Mouse (Mus musculus) neural tube, embryonic 13.5 days (tissue): ENCODE measurements around the gene Ube4b. TPM values are rescaled to one million over a fixed set of nuclear protein-coding genes. Genes with fewer than 3 reads are reported as not detected.

Source experiments
- ATAC-seq: fragments of 200-750 bp; cut with Nextera tagmentation; 2 replicates; pipeline ENCODE4 v1.8.0; 2017; ENCODE audit warnings: low read depth, mild to moderate bottlenecking, moderate TSS enrichment, moderate library complexity
- H3K27ac ChIP-seq: fragments of 300-500 bp; sonication (generic); replicated peaks from 2 replicates; pipeline ENCODE4 v1.5.1; 2015; ENCODE audit warnings: moderate library complexity, mild to moderate bottlenecking, inconsistent platforms
- H3K27me3 ChIP-seq: fragments of 300-500 bp; sonication (generic); 2 replicates; pipeline ENCODE4 v1.6.1; 2015; ENCODE audit warnings: mild to moderate bottlenecking, inconsistent platforms
- H3K36me3 ChIP-seq: fragments of 300-500 bp; sonication (generic); 2 replicates; pipeline ENCODE4 v1.6.1; 2015; ENCODE audit warnings: mild to moderate bottlenecking, inconsistent platforms
- H3K4me1 ChIP-seq: fragments of 300-500 bp; sonication (generic); replicated peaks from 2 replicates; pipeline ENCODE4 v1.6.1; 2015; ENCODE audit warnings: inconsistent platforms
- H3K4me2 ChIP-seq: fragments of 300-500 bp; sonication (generic); 2 replicates; pipeline ENCODE4 v1.6.1; 2015; ENCODE audit warnings: inconsistent platforms, mild to moderate bottlenecking, moderate library complexity
- H3K4me3 ChIP-seq: fragments of 300-500 bp; sonication (generic); 2 replicates; pipeline ENCODE4 v1.5.1; 2015; ENCODE audit warnings: mild to moderate bottlenecking, inconsistent platforms
- H3K9ac ChIP-seq: fragments of 300-500 bp; sonication (generic); 2 replicates; pipeline ENCODE4 v1.6.1; 2015; ENCODE audit warnings: moderate library complexity, mild to moderate bottlenecking, inconsistent platforms
- H3K9me3 ChIP-seq: fragments of 300-500 bp; sonication (generic); 2 replicates; pipeline ENCODE4 v1.6.1; 2016; ENCODE audit warnings: inconsistent platforms
- WGBS: fragments of 180-500 bp; shearing (Covaris S2); methylation state at CpG from one replicate; pipeline ENCODE4 v1.1.7; 2015; 5-methylcytosine and 5-hydroxymethylcytosine counted together
- polyA plus RNA-seq: library from polyadenylated mRNA; unstranded; fragments of >200 nt; fragmentation: Nextera tagmentation; extraction: Ambion mirVana; gene quantifications from 2 replicates; pipeline ENCODE4 v1.2.1, GENCODE M21; 2015

Ube4b gene
- polyA plus RNA-seq, 1 experiment from 2014 or later = 58.2 TPM

DNA sequence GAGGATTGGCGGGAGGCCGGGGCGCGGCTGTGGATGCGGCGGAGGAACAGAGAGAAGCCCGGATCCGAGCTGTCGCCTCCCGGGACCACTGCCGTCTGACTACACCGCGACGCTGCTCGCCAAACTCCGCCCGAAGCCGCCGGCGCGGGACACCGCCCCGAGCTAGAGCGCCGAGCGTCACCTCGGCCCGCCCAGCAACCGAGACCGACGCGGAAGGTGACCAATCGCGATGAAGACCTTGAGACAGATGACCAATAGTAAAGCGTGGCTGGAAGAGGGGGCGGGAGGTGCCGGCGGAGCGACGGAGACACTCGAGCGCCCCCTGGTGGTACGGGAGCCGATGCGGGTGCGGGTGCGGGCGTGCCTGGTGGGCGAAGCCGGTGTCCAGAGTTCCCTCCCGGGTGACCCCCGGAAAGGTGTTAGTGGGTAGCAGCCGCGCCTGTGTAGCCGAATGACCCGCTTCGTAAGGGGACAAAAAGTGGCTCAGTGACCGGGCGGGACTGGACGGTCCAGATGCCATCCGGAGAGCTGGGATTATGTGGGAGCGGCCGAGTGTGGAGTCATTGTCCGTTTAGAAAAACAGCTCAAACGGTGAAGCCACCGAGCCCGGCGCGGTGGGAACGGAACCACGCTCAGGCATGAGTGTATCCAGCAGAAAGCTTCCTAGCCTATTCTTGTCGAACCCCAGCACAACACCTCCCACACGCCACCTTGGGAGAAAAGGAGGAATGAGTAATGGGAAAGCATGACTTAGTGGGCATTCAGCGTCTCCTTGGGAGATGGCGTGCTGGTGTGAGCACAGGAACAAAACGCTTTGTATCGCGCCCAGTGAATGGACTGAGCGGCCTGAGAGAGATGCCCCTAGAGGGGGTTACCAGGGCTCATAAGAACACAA lies 118.7 kb downstream of the Ube4b start, which contains the start of gene Kif1b:
Kif1b (minus strand) TSS at position 98 of the 895 bp plus-strand sequence.
- under 1% methylated on average over 75 of the region's 79 CpGs for WGBS
- H3K4me3 ChIP-seq = peak within 1 kb of the TSS; percentile 71
- H3K36me3 ChIP-seq = no peaks in the 10 kb centered on the region
- H3K9me3 ChIP-seq = no peaks in the 10 kb centered on the region
- H3K4me1 ChIP-seq = peaks cover 46% of the 10 kb centered on the region
- peak within 1 kb of the TSS; percentile 100 for H3K9ac ChIP-seq
- no peaks in the 10 kb centered on the region for H3K27me3 ChIP-seq
- ATAC-seq = peak; percentile 95
- peak within 1 kb of the TSS; percentile 99 for H3K27ac ChIP-seq
- H3K4me2 ChIP-seq = peak within 1 kb of the TSS; percentile 90

DNA sequence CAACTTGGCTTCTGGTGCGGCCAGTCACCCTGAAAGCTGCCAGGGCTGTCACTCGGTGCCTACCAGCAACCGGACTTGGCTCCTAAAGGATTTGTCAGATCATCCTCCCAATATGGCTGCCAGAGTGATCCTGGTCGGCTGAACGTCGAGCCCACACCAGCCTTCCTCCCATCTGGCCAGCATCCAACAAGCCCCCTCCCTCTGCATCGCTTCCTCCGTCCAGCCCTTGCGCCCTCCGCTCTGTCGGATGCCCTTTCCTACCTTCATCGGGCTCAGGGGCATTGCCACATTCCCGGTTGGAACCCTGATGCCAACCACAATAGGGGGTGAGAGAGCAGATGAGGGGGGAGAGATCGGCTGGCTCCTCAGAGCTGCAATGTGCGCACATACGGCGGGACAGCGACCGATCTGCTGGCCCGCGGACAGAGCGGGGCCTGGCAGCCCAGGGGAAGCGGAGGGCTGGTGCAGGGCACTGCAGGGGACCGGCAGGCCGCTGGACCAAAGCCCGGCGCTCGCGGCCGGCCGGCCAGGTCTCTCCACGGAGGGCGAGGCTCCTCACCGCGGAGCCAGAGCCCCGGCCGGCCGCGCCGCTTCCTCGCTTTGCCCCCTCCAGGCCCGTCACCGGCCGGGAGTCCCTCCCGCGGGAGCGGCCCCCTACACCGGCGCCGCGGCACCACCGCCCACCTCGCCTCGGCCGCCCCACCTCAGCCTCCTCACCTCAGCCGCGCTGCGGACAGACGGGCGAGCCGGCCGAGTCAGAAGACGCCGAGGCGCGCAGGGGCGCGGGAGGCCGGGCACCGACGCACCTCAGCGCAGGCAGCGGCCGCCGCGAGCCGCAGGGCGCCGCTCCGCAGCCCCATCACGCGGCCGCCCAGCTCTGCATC lies 119.6 kb downstream of the Ube4b start:
- ATAC-seq = peak; percentile 56
- Histone ChIP-seq H3K4me1 (peaks cover 53% of the 10 kb centered on the region), H3K9ac (peak overlapping the region; percentile 100), H3K4me3 (peak overlapping the region; percentile 71), H3K9me3 (no peaks in the 10 kb centered on the region), H3K36me3 (no peaks in the 10 kb centered on the region), H3K4me2 (peak overlapping the region; percentile 90), H3K27me3 (no peaks in the 10 kb centered on the region), H3K27ac (peak overlapping the region; percentile 99)
- under 1% methylated on average over 73 of the region's 83 CpGs for WGBS

GRCm38 (mm10) chr4:149305761-149306711 lies 120.5 kb downstream of the Ube4b start:
- ATAC-seq = no peak
- Histone ChIP-seq H3K27me3 (no peaks in the 10 kb centered on the region), H3K4me1 (peaks cover 62% of the 10 kb centered on the region), H3K36me3 (no peaks in the 10 kb centered on the region), H3K27ac (peak overlapping the region; percentile 99), H3K9me3 (no peaks in the 10 kb centered on the region), H3K4me3 (peak overlapping the region; percentile 71), H3K4me2 (peak overlapping the region; percentile 90), H3K9ac (peak overlapping the region; percentile 100)
- WGBS = 33% methylated on average over 14 of the region's 14 CpGs

- Histone ChIP-seq H3K4me3 (peak overlapping the region; percentile 9; the same call in 1 of the 2 replicates), H3K9ac (peak overlapping the region; percentile 43), H3K4me2 (peak overlapping the region; percentile 90), H3K36me3 (no peaks in the 10 kb centered on the region), H3K4me1 (peaks cover 64% of the 10 kb centered on the region), H3K27me3 (no peaks in the 10 kb centered on the region), H3K27ac (no peak overlapping the region), H3K9me3 (no peaks in the 10 kb centered on the region)
- 70% methylated on average over 1 of the region's 1 CpGs for WGBS
- ATAC-seq = no peak
Measured at GRCm38 (mm10) chr4:149304466-149304865, 122.1 kb downstream of the Ube4b start.

GRCm38 (mm10) chr4:149303502-149303901 lies 123.0 kb downstream of the Ube4b start:
- ATAC-seq = no peak
- 57% methylated on average over 5 of the region's 5 CpGs for WGBS
- Histone ChIP-seq H3K36me3 (no peaks in the 10 kb centered on the region), H3K4me3 (peak overlapping the region; percentile 9), H3K9me3 (no peaks in the 10 kb centered on the region), H3K4me1 (peaks cover 56% of the 10 kb centered on the region), H3K4me2 (peak overlapping the region; percentile 90), H3K27me3 (no peaks in the 10 kb centered on the region), H3K9ac (peak overlapping the region; percentile 41; the same call in 1 of the 2 replicates), H3K27ac (no peak overlapping the region)

- 76% methylated on average over 5 of the region's 5 CpGs for WGBS
- H3K4me1 ChIP-seq = peaks cover 53% of the 10 kb centered on the region
- no peaks in the 10 kb centered on the region for H3K9me3 ChIP-seq
- H3K27me3 ChIP-seq = no peaks in the 10 kb centered on the region
- H3K27ac ChIP-seq = no peak overlapping the region
- no peak overlapping the region for H3K4me3 ChIP-seq
- H3K4me2 ChIP-seq = peak overlapping the region; percentile 90
- no peak for ATAC-seq
- no peaks in the 10 kb centered on the region for H3K36me3 ChIP-seq
- H3K9ac ChIP-seq = no peak overlapping the region
Measured at GRCm38 (mm10) chr4:149302751-149303150, 123.8 kb downstream of the Ube4b start.

DNA sequence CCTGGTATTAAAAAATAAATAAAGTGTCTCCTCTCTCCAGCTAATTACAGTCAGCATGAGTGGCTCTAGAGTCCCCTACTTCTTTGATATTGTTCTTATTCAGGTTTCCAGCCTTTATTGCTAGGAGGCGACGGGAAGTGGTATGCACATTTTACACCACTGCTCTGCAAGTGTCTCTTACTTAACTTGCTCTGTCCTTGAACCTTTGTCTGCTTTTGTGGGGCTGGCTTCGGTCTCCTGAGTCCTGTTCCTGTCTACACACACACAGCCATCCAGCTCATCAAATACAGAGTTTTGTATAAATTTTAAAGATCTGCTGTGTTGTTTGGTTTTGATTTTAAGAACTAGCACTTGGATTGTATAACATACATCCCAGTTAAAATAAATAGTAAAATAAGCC lies 124.4 kb downstream of the Ube4b start:
- Histone ChIP-seq H3K4me3 (no peak overlapping the region), H3K9me3 (no peaks in the 10 kb centered on the region), H3K27ac (0 out of 2 replicates have a peak overlapping the region, but pooled peaks have one; percentile 10), H3K27me3 (no peaks in the 10 kb centered on the region), H3K36me3 (no peaks in the 10 kb centered on the region), H3K4me1 (peaks cover 57% of the 10 kb centered on the region), H3K4me2 (0 out of 2 replicates have a peak overlapping the region, but pooled peaks have one; percentile 11), H3K9ac (peak overlapping the region; percentile 26; the same call in 1 of the 2 replicates)
- no peak for ATAC-seq
- WGBS = 41% methylated on average over 3 of the region's 3 CpGs

- Histone ChIP-seq H3K4me3 (no peak overlapping the region), H3K4me2 (no peak overlapping the region), H3K9me3 (no peaks in the 10 kb centered on the region), H3K27ac (no peak overlapping the region), H3K9ac (no peak overlapping the region), H3K27me3 (no peaks in the 10 kb centered on the region), H3K36me3 (0 out of 2 replicates have a peak, but pooled peaks cover 6% of the 10 kb centered on the region), H3K4me1 (peaks cover 33% of the 10 kb centered on the region)
- 89% methylated on average over 2 of the region's 2 CpGs for WGBS
- ATAC-seq = no peak
Measured at GRCm38 (mm10) chr4:149296501-149296900, 130.0 kb downstream of the Ube4b start.

DNA sequence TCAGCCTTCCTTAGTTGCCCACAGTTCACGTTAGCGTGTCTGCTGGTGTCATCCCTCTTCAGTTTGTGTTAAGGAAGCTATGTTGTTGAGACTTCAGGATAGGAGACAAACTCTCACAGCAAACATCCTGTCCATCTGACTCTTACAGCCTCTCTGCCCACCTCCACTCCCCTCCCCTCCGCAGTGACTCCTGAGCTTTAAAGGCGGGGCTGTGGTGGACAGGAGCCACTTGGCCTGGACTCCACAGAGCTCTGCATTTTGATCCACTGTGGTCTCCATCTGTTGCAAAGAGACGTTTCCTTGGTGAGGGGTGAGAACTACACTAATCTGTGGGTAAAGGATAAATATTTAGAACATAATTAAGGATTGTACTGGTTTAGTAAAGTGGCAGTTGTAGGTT lies 133.6 kb downstream of the Ube4b start:
- WGBS = 85% methylated on average over 5 of the region's 5 CpGs
- H3K4me1 ChIP-seq = peaks cover 26% of the 10 kb centered on the region
- H3K27me3 ChIP-seq = no peaks in the 10 kb centered on the region
- no peak for ATAC-seq
- no peak overlapping the region for H3K27ac ChIP-seq
- no peak overlapping the region for H3K4me3 ChIP-seq
- no peak overlapping the region for H3K9ac ChIP-seq
- H3K9me3 ChIP-seq = no peaks in the 10 kb centered on the region
- H3K36me3 ChIP-seq = peaks cover 34% of the 10 kb centered on the region
- H3K4me2 ChIP-seq = no peak overlapping the region

DNA sequence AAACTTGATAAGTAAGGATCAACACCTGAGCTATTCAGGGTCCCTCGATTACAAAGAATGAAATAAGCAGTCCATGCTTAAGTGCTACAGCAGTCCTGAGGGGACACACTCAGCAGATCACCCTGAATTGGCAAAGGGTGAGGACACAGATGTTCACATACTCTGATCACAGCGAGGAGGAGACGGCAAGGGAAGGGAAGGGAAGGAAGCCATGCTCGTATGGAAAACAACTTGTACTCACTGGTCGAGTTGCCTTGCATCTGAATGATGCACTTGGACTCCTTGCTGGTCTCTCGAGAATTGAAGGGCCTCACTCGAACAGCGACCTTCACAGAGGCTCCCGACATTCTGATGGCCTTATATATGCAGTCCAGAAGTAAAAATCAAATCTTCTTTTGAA lies 135.5 kb downstream of the Ube4b start:
- H3K4me2 ChIP-seq = no peak overlapping the region

GRCm38 (mm10) chr4:149290157-149290750 lies 136.3 kb downstream of the Ube4b start:
- Histone ChIP-seq H3K9me3 (no peaks in the 10 kb centered on the region), H3K36me3 (peaks cover 40% of the 10 kb centered on the region), H3K27me3 (no peaks in the 10 kb centered on the region), H3K4me3 (no peak overlapping the region), H3K9ac (no peak overlapping the region), H3K27ac (no peak overlapping the region), H3K4me1 (peaks cover 24% of the 10 kb centered on the region), H3K4me2 (no peak overlapping the region)
- WGBS = 92% methylated on average over 7 of the region's 7 CpGs
- ATAC-seq = no peak

More for the DNA sequence above, 135.5 kb downstream of the Ube4b start:
- Histone ChIP-seq H3K9me3 (no peaks in the 10 kb centered on the region), H3K4me1 (peaks cover 26% of the 10 kb centered on the region), H3K27ac (no peak overlapping the region), H3K27me3 (no peaks in the 10 kb centered on the region), H3K36me3 (peaks cover 40% of the 10 kb centered on the region), H3K4me3 (no peak overlapping the region), H3K9ac (no peak overlapping the region)
- no peak for ATAC-seq
- WGBS = 81% methylated on average over 9 of the region's 9 CpGs
